Mouse (Mus musculus) small intestine, adult 2 months (tissue): ENCODE data around the gene Ets1. TPM values are rescaled to one million over a fixed set of nuclear protein-coding genes. Genes with fewer than 3 reads are reported as not detected.

Experiments used
- H3K27ac ChIP-seq: fragments of 200-500 bp; 2 replicates; pipeline ENCODE4 v1.5.1; 2012; ENCODE audit warnings: low read depth, low read length, control low read depth, inconsistent platforms; ENCODE audit not compliant: insufficient read depth
- H3K27me3 ChIP-seq: fragments of 200-500 bp; 2 replicates; pipeline ENCODE4 v1.6.1; 2012; ENCODE audit warnings: mild to moderate bottlenecking, moderate library complexity, low read length, inconsistent platforms; ENCODE audit not compliant: control insufficient read depth, insufficient read depth
- H3K36me3 ChIP-seq: fragments of 200-500 bp; 2 replicates; pipeline ENCODE4 v1.6.1; 2012; ENCODE audit warnings: mild to moderate bottlenecking, low read length, control low read depth, inconsistent platforms; ENCODE audit not compliant: control insufficient read depth, insufficient read depth
- H3K4me1 ChIP-seq: fragments of 200-500 bp; 2 replicates; pipeline ENCODE4 v1.6.1; 2012; ENCODE audit warnings: low read length, inconsistent platforms, mixed read lengths; ENCODE audit not compliant: control insufficient read depth, insufficient read depth, insufficient read length
- H3K4me3 ChIP-seq: fragments of 200-500 bp; 2 replicates; pipeline ENCODE4 v1.5.1; 2012; ENCODE audit warnings: low read depth, mild to moderate bottlenecking, control low read depth, inconsistent platforms, low read length, moderate library complexity
- CTCF ChIP-seq: fragments of 200-500 bp; IDR thresholded peaks from 2 replicates; pipeline ENCODE4 v1.5.1; 2012; ENCODE audit warnings: low read depth, mild to moderate bottlenecking, control low read depth, inconsistent platforms, low read length, moderate library complexity, mixed read lengths; ENCODE audit not compliant: insufficient replicate concordance, insufficient read length; ENCODE audit errors: extremely low read depth
- POLR2A ChIP-seq: fragments of 200-500 bp; IDR thresholded peaks from 2 replicates; pipeline ENCODE4 v1.6.1; 2012; ENCODE audit warnings: low read depth, mild to moderate bottlenecking, control low read depth, inconsistent platforms, low read length, moderate library complexity
- WGBS: fragments of 180-500 bp; shearing (Covaris S2); methylation state at CpG from one replicate; pipeline ENCODE4 v1.1.7; 2018; 5-methylcytosine and 5-hydroxymethylcytosine counted together
- polyA plus RNA-seq: library from polyadenylated mRNA; depleted of rRNA; stranded (reverse); fragments of >200 nt; gene quantifications from 2 replicates; pipeline ENCODE4 v1.2.3, GENCODE M21; 2012

Ets1 gene
- polyA plus RNA-seq, 1 experiment, result 10.2 TPM

DNA sequence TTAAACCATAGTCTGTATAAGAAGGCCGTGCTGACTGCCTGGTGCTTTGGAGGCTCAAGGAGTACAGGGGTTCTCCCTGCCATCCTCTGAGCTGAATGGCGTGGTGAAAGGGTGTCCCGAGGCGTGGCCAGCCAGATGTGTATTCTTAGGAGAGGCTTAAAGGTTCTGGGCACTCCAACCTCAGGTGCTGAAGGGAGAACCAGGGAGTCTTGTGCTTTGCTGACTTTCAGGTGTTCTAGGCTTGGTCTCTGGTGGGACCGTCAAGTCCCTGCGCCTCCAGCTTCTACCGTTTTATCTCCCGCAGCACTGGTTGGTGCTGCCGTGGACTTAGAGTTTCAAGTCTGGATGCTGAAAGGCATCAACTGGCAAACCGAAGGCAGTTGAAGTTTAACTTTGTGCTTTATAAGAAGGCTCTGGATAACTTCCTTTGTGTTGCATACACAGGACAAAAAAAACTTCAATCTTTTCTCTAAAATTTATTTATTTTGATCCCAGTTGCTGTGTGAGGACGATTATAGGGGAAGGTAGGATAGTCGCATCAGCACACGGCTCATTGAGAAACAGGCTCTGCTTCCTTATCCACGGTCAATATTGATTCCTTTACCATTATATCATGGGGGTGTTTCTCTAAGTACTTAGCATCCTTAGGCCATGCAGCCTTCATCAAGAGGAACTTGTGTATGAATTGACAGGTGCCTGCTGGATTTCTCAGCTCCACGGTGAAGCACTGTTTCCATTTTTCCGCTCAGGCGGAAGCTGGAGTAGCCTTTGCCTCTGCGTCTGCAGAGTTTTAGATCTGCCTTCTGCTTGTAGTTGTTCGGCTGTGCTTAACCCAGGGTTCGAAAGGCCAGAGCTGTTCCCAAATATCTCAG lies 65.3 kb downstream of the Ets1 start:
- no peak for TF ChIP-seq POLR2A
- TF ChIP-seq CTCF, result no peak
- peaks cover 7% of the 10 kb centered on the region for H3K4me1 ChIP-seq
- H3K36me3 ChIP-seq, result no peaks in the 10 kb centered on the region
- no peak overlapping the region for H3K27ac ChIP-seq
- no peaks in the 10 kb centered on the region for H3K27me3 ChIP-seq
- WGBS, result 64% methylated on average over 20 of the region's 20 CpGs
- peak overlapping the region; percentile 37 for H3K4me3 ChIP-seq

DNA sequence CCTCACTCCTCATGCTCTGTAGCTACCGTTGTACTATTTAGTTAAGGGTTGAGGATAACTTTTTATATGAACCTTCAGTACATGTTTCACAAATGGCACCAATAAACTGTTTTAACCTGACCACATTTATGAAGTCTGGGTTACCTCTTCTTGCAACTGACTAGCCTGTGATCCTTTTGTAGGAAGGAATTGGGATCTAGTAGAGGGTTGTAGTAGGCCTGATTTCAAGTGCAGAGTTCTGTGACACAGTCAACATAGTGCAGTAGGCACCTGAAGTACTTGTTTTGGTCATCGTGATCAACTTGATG lies 65.9 kb downstream of the Ets1 start:
- Histone ChIP-seq H3K36me3 (no peaks in the 10 kb centered on the region), H3K27ac (no peak overlapping the region), H3K4me3 (peak overlapping the region; percentile 37; the same call in 1 of the 2 replicates), H3K27me3 (no peaks in the 10 kb centered on the region), H3K4me1 (peaks cover 7% of the 10 kb centered on the region)
- WGBS, result 75% methylated on average over 2 of the region's 2 CpGs
- TF ChIP-seq CTCF (no peak), POLR2A (no peak)

DNA sequence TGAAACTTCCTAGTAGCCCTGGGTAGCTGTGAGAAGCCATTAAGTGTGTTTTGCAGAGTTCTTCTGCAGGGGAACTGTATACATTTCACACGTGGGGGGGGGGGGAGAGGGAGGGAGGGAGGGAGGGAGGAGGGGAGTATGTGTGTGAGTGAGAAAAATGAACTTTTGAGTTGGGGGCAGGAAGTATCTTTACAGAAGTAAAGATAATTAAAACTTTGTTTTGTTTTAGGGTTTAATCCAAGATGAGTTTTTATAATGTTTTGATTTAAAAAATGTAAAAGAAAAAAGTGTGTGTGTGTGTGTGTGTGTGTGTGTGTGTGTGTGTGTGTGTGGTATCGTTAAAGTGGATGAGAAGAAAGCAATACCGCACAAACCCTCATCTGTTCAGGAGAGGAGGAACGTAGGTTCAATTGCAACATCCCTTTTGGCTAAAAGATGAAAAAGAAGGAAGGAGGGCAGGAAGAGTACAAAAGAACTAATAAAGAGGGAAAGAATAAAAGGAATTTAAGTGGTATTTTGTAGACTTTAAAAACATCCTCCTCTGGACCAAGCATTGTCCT lies 66.9 kb downstream of the Ets1 start:
- Histone ChIP-seq H3K27me3 (no peaks in the 10 kb centered on the region), H3K4me3 (no peak overlapping the region), H3K4me1 (peaks cover 7% of the 10 kb centered on the region), H3K27ac (no peak overlapping the region; the same call in 1 of the 2 replicates), H3K36me3 (no peaks in the 10 kb centered on the region)
- TF ChIP-seq CTCF (no peak), POLR2A (no peak)
- 45% methylated on average over 4 of the region's 4 CpGs for WGBS

DNA sequence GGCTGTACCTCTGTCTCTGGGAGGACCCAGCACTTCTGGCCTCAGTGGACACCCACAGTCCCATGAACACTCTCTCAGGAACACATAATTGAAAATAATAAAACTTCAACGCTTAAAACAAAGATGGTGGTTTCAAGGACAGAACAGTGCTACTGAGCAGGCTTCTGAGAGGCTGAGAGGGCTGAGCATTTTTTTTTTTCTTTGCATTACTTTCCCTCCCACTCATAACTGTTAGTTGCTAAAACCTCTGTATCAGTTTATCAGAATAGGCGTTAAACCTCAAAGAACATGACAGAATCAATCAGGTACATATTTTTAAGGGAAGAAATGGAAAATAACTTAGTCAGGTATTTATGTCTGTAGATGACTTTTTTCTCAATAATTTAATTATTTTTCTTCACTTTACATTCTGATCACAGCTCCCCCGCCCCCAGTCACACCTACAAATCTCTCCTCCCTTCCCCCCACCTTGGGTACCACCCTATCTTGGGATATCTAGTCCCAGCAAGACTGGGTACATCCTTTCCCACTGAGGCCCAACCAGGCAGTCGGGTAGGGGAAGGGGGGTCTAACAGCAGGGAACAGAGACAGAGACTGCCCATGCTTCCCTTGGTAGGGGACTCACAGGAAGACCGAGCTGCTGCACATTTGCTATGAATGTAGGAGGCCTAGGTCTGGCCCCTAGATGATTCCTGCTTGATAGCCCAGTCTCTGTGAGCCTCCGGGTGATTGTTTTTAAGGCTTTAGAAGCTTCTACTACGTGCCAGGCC lies 68.1 kb downstream of the Ets1 start:
- TF ChIP-seq POLR2A (no peak), CTCF (no peak)
- Histone ChIP-seq H3K4me3 (no peak overlapping the region), H3K27ac (peak overlapping the region; percentile 48), H3K27me3 (no peaks in the 10 kb centered on the region), H3K4me1 (peaks cover 7% of the 10 kb centered on the region), H3K36me3 (no peaks in the 10 kb centered on the region)
- WGBS, result 75% methylated on average over 7 of the region's 7 CpGs

DNA sequence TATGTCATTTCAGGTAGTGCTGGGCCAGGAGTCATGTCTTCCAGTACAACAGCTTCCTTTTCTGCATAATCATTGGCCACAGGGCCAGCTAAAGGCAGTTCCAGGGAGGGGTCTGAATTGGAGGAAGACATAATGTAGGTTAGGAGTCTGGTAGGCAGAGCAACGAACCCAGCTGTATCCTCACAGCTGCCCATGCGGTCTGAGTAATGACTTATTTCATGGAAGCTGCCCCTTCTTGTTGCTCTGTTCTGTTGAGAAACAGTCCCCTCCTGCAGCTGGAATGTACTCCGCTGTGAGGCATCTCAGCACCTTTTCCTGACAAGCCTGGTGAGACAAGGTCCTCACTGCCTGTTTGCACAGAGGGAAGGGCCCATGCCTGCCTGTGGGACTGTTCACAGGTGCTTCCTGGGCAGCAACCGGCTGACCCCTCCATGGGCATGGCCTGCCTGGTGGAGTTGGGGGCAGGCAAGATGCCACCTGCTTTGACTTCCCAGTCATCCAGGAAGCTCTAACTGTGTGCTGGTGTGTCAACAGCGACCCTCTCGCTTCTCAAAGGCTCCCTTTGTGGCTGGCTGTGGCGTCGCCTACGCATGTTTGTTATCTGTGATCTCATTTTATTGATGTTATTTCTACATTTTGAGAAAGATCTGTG lies 69.9 kb downstream of the Ets1 start:
- 27% methylated on average over 9 of the region's 9 CpGs for WGBS
- no peaks in the 10 kb centered on the region for H3K27me3 ChIP-seq
- no peaks in the 10 kb centered on the region for H3K36me3 ChIP-seq
- peaks cover 7% of the 10 kb centered on the region for H3K4me1 ChIP-seq
- H3K27ac ChIP-seq, result peak overlapping the region; percentile 24
- H3K4me3 ChIP-seq, result peak overlapping the region; percentile 2; the same call in 1 of the 2 replicates
- TF ChIP-seq POLR2A (no peak), CTCF (no peak)

DNA sequence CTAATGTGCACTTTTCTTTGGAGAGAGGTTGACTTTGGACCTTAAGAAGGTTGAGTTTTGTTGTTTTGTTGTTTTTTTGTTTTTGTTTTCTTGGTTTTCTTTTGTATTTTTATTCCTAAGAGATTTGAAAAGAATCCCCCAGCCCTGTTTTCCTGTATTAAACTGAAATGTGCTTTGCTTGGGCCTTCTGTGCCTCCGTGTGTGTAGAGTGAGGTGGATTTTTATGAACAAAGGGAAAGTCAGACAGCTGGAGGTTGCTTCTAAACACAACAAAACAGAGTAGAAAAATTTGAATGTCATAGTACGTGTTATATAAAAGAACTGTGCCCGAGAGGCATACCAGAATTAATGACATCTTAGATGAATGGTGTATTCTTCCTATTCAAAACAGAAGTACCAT lies 71.4 kb downstream of the Ets1 start:
- H3K4me1 ChIP-seq, result peaks cover 11% of the 10 kb centered on the region
- WGBS, result 79% methylated on average over 3 of the region's 3 CpGs
- H3K27ac ChIP-seq, result no peak overlapping the region

DNA sequence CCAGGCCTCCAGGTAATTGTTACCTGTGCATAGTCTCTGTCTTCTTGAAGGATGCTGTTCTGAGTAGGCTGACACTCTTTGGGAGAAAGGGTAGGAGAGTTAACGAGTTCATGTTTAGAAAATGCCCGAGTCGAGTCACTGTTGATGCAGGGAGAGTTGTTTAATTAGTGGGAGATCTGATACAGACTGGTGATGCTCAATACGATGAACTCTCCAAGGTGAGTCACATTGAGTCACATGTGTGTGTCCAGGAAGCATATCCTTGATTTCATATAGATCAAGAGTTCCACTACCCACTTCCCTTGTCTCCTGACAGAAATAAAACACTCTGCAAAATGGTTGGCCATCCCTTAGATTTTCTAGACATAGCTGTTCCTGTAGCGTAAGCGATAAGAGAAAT lies 72.5 kb downstream of the Ets1 start:
- WGBS, result 61% methylated on average over 6 of the region's 6 CpGs
- Histone ChIP-seq H3K4me1 (peaks cover 14% of the 10 kb centered on the region), H3K4me3 (no peak overlapping the region), H3K36me3 (no peaks in the 10 kb centered on the region), H3K27me3 (no peaks in the 10 kb centered on the region), H3K27ac (no peak overlapping the region; the same call in 1 of the 2 replicates)
- TF ChIP-seq CTCF (no peak), POLR2A (no peak)

More for the DNA sequence above, 71.4 kb downstream of the Ets1 start:
- Histone ChIP-seq H3K27me3 (no peaks in the 10 kb centered on the region), H3K36me3 (no peaks in the 10 kb centered on the region), H3K4me3 (no peak overlapping the region)
- no peak for TF ChIP-seq POLR2A
- TF ChIP-seq CTCF, result no peak
